Mouse (Mus musculus): ENCODE measurements at regions not wholly inside any gene's neighbourhood (a gene's known extent, or its start where the extent isn't known, plus 50 kb on each side); places are given as distances from the start of the nearest gene placed in this dataset.

GRCm38 (mm10) chr13:99097606-99098545 lies 86.7 kb upstream of the Zfp366 start:
- Histone ChIP-seq H3K27ac (replicated peaks) (no peak overlapping the region), H3K9me3 (replicated peaks) (no peaks in the 10 kb centered on the region), H3K4me3 (replicated peaks) (no peak overlapping the region), H3K36me3 (replicated peaks) (no peaks in the 10 kb centered on the region), H3K4me1 (replicated peaks) (peaks cover 47% of the 10 kb centered on the region), H3K4me2 (no peak overlapping the region), H3K9ac (no peak overlapping the region), H3K27me3 (peaks cover 5% of the 10 kb centered on the region; the same call in 1 of the 2 replicates)
- 74% methylated on average over 6 of the region's 6 CpGs for WGBS (ENCODE audit: insufficient replicate concordance)
- ATAC-seq (ENCODE audit: insufficient read depth), result no peak

GRCm38 (mm10) chr13:99096837-99097236 lies 87.8 kb upstream of the Zfp366 start:
- no peak for ATAC-seq (ENCODE audit: insufficient read depth)
- Histone ChIP-seq H3K27me3 (peaks cover 5% of the 10 kb centered on the region; the same call in 1 of the 2 replicates), H3K36me3 (replicated peaks) (no peaks in the 10 kb centered on the region), H3K27ac (replicated peaks) (no peak overlapping the region), H3K9ac (no peak overlapping the region), H3K4me1 (replicated peaks) (peaks cover 52% of the 10 kb centered on the region), H3K9me3 (replicated peaks) (no peaks in the 10 kb centered on the region), H3K4me2 (no peak overlapping the region), H3K4me3 (replicated peaks) (no peak overlapping the region)
- WGBS (ENCODE audit: insufficient replicate concordance), result 73% methylated on average over 6 of the region's 6 CpGs

GRCm38 (mm10) chr13:99095006-99095405 lies 89.6 kb upstream of the Zfp366 start:
- no peak overlapping the region for H3K4me3 ChIP-seq (replicated peaks)
- no peaks in the 10 kb centered on the region for H3K9me3 ChIP-seq (replicated peaks)
- WGBS (ENCODE audit: insufficient replicate concordance), result 69% methylated on average over 5 of the region's 5 CpGs
- 0 out of 2 replicates have a peak, but pooled peaks cover 5% of the 10 kb centered on the region for H3K27me3 ChIP-seq
- no peak for ATAC-seq (ENCODE audit: insufficient read depth)
- peaks cover 45% of the 10 kb centered on the region for H3K4me1 ChIP-seq (replicated peaks)
- no peaks in the 10 kb centered on the region for H3K36me3 ChIP-seq (replicated peaks)
- no peak overlapping the region for H3K4me2 ChIP-seq
- no peak overlapping the region for H3K9ac ChIP-seq
- H3K27ac ChIP-seq (replicated peaks), result no peak overlapping the region

GRCm38 (mm10) chr13:99094221-99094620 lies 90.4 kb upstream of the Zfp366 start:
- H3K36me3 ChIP-seq (replicated peaks), result no peaks in the 10 kb centered on the region
- 0 out of 2 replicates have a peak, but pooled peaks cover 5% of the 10 kb centered on the region for H3K27me3 ChIP-seq
- H3K27ac ChIP-seq (replicated peaks), result no peak overlapping the region
- no peak overlapping the region for H3K4me3 ChIP-seq (replicated peaks)
- no peak overlapping the region for H3K9ac ChIP-seq
- H3K9me3 ChIP-seq (replicated peaks), result no peaks in the 10 kb centered on the region
- H3K4me2 ChIP-seq, result no peak overlapping the region
- ATAC-seq (ENCODE audit: insufficient read depth), result no peak
- H3K4me1 ChIP-seq (replicated peaks), result peaks cover 37% of the 10 kb centered on the region
- WGBS (ENCODE audit: insufficient replicate concordance), result 74% methylated on average over 5 of the region's 5 CpGs

GRCm38 (mm10) chr13:99093269-99093668 lies 91.4 kb upstream of the Zfp366 start:
- ATAC-seq (ENCODE audit: insufficient read depth), result peak; percentile 64
- WGBS (ENCODE audit: insufficient replicate concordance), result 8% methylated on average over 9 of the region's 9 CpGs
- no peak overlapping the region for H3K27ac ChIP-seq (replicated peaks)

GRCm38 (mm10) chr13:99092279-99092930 lies 92.2 kb upstream of the Zfp366 start:
- Histone ChIP-seq H3K4me1 (replicated peaks) (peaks cover 19% of the 10 kb centered on the region), H3K27me3 (0 out of 2 replicates have a peak, but pooled peaks cover 10% of the 10 kb centered on the region), H3K9me3 (replicated peaks) (no peaks in the 10 kb centered on the region), H3K9ac (no peak overlapping the region), H3K36me3 (replicated peaks) (no peaks in the 10 kb centered on the region), H3K27ac (replicated peaks) (peak overlapping the region; percentile 43; the same call in 1 of the 2 replicates), H3K4me3 (replicated peaks) (no peak overlapping the region), H3K4me2 (no peak overlapping the region)
- ATAC-seq (ENCODE audit: insufficient read depth), result peak; percentile 35; the same call in 1 of the 2 replicates
- 55% methylated on average over 14 of the region's 14 CpGs for WGBS (ENCODE audit: insufficient replicate concordance)

More at GRCm38 (mm10) chr13:99093269-99093668, 91.4 kb upstream of the Zfp366 start:
- Histone ChIP-seq H3K4me3 (replicated peaks) (no peak overlapping the region), H3K4me1 (replicated peaks) (peaks cover 27% of the 10 kb centered on the region), H3K9me3 (replicated peaks) (no peaks in the 10 kb centered on the region), H3K27me3 (0 out of 2 replicates have a peak, but pooled peaks cover 8% of the 10 kb centered on the region), H3K36me3 (replicated peaks) (no peaks in the 10 kb centered on the region), H3K9ac (no peak overlapping the region), H3K4me2 (0 out of 2 replicates have a peak overlapping the region, but pooled peaks have one; percentile 8)

GRCm38 (mm10) chr13:99091562-99092278 lies 92.9 kb upstream of the Zfp366 start:
- H3K4me2 ChIP-seq, result no peak overlapping the region
- 50% methylated on average over 7 of the region's 7 CpGs for WGBS (ENCODE audit: insufficient replicate concordance)
- peaks cover 18% of the 10 kb centered on the region for H3K4me1 ChIP-seq (replicated peaks)
- H3K27me3 ChIP-seq, result 0 out of 2 replicates have a peak, but pooled peaks cover 10% of the 10 kb centered on the region
- H3K9me3 ChIP-seq (replicated peaks), result no peaks in the 10 kb centered on the region
- peak overlapping the region; percentile 43; the same call in 1 of the 2 replicates for H3K27ac ChIP-seq (replicated peaks)
- peak; percentile 30; the same call in 1 of the 2 replicates for ATAC-seq (ENCODE audit: insufficient read depth)
- no peaks in the 10 kb centered on the region for H3K36me3 ChIP-seq (replicated peaks)
- H3K4me3 ChIP-seq (replicated peaks), result no peak overlapping the region
- H3K9ac ChIP-seq, result no peak overlapping the region

- peaks cover 18% of the 10 kb centered on the region for H3K4me1 ChIP-seq (replicated peaks)
- no peak for ATAC-seq (ENCODE audit: insufficient read depth)
- no peak overlapping the region for H3K27ac ChIP-seq (replicated peaks)
- WGBS (ENCODE audit: insufficient replicate concordance), result 55% methylated on average over 3 of the region's 3 CpGs
- no peak overlapping the region for H3K4me3 ChIP-seq (replicated peaks)
- no peak overlapping the region for H3K9ac ChIP-seq
- no peaks in the 10 kb centered on the region for H3K9me3 ChIP-seq (replicated peaks)
- no peak overlapping the region for H3K4me2 ChIP-seq
- no peaks in the 10 kb centered on the region for H3K36me3 ChIP-seq (replicated peaks)
- 0 out of 2 replicates have a peak, but pooled peaks cover 5% of the 10 kb centered on the region for H3K27me3 ChIP-seq
Measured at GRCm38 (mm10) chr13:99090361-99090760, 94.3 kb upstream of the Zfp366 start.

GRCm38 (mm10) chr13:99088285-99088684 lies 96.3 kb upstream of the Zfp366 start:
- peak; percentile 28; the same call in 1 of the 2 replicates for ATAC-seq (ENCODE audit: insufficient read depth)
- WGBS (ENCODE audit: insufficient replicate concordance), result 67% methylated on average over 4 of the region's 4 CpGs
- H3K9ac ChIP-seq, result no peak overlapping the region

GRCm38 (mm10) chr13:99079331-99079761 lies 95.0 kb upstream of the 1700024P04Rik start:
- Histone ChIP-seq H3K4me2 (no peak overlapping the region), H3K27ac (replicated peaks) (no peak overlapping the region), H3K4me3 (replicated peaks) (no peak overlapping the region), H3K9me3 (replicated peaks) (no peaks in the 10 kb centered on the region), H3K4me1 (replicated peaks) (no peaks in the 10 kb centered on the region), H3K36me3 (replicated peaks) (no peaks in the 10 kb centered on the region), H3K27me3 (no peaks in the 10 kb centered on the region), H3K9ac (no peak overlapping the region)
- 82% methylated on average over 8 of the region's 8 CpGs for WGBS (ENCODE audit: insufficient replicate concordance)
- no peak for ATAC-seq (ENCODE audit: insufficient read depth)

More at GRCm38 (mm10) chr13:99088285-99088684, 96.3 kb upstream of the Zfp366 start:
- H3K9me3 ChIP-seq (replicated peaks), result no peaks in the 10 kb centered on the region
- H3K4me2 ChIP-seq, result no peak overlapping the region
- H3K27ac ChIP-seq (replicated peaks), result no peak overlapping the region
- H3K4me3 ChIP-seq (replicated peaks), result no peak overlapping the region
- no peaks in the 10 kb centered on the region for H3K36me3 ChIP-seq (replicated peaks)
- H3K27me3 ChIP-seq, result 0 out of 2 replicates have a peak, but pooled peaks cover 5% of the 10 kb centered on the region
- peaks cover 13% of the 10 kb centered on the region for H3K4me1 ChIP-seq (replicated peaks)

All from liver, embryonic 15.5 days (tissue).